Mouse (Mus musculus) embryo, embryonic 10 days (tissue): ENCODE measurements at regions not wholly inside any gene's neighbourhood (a gene's known extent, or its start where the extent isn't known, plus 50 kb on each side); places are given as distances from the start of the nearest gene placed in this dataset.
A peak's percentile ranks its signal among the peaks of the same experiment; 100 is the strongest.

ENCODE experiments used
- DNase-seq: peaks from one replicate; pipeline ENCODE4 v3.0.0-alpha.2; 2015; ENCODE audit warnings: low spot score

- DNase-seq: peak; percentile 6
These were observed 160.0 kb downstream of the Spata19 start for GRCm38 (mm10) chr9:27556315-27557225.

GRCm38 (mm10) chr9:27557886-27558285 is 161.3 kb downstream of the Spata19 start:
- DNase-seq: no peak

GRCm38 (mm10) chr9:27558286-27558685 is 161.7 kb downstream of the Spata19 start:
- no peak for DNase-seq

- no peak for DNase-seq
These were observed 171.9 kb downstream of the Spata19 start for GRCm38 (mm10) chr9:27568372-27569053.

- no peak for DNase-seq
These were observed 172.4 kb downstream of the Spata19 start for GRCm38 (mm10) chr9:27569054-27569387.

GRCm38 (mm10) chr9:27617096-27617839 is 173.3 kb upstream of the Opcml start:
- DNase-seq: no peak

GRCm38 (mm10) chr9:27634901-27635300 is 155.7 kb upstream of the Opcml start:
- DNase-seq: no peak

- no peak for DNase-seq
These were observed 150.0 kb upstream of the Opcml start for GRCm38 (mm10) chr9:27640611-27641010.

- no peak for DNase-seq
These were observed 147.3 kb upstream of the Opcml start for GRCm38 (mm10) chr9:27643312-27643711.

GRCm38 (mm10) chr9:27643916-27644315 is 146.7 kb upstream of the Opcml start:
- no peak for DNase-seq

- no peak for DNase-seq
These were observed 145.1 kb upstream of the Opcml start for GRCm38 (mm10) chr9:27645435-27645834.

- DNase-seq: no peak
These were observed 144.5 kb upstream of the Opcml start for GRCm38 (mm10) chr9:27646100-27646499.

- no peak for DNase-seq
These were observed 143.6 kb upstream of the Opcml start for GRCm38 (mm10) chr9:27646956-27647355.

- DNase-seq: no peak
These were observed 132.6 kb upstream of the Opcml start for GRCm38 (mm10) chr9:27658001-27658400.

GRCm38 (mm10) chr9:27661431-27662300 is 128.9 kb upstream of the Opcml start:
- no peak for DNase-seq

GRCm38 (mm10) chr9:27663230-27663629 is 127.3 kb upstream of the Opcml start:
- no peak for DNase-seq

- no peak for DNase-seq
These were observed 124.9 kb upstream of the Opcml start for GRCm38 (mm10) chr9:27665659-27666058.

- DNase-seq: peak; percentile 35
These were observed 120.4 kb upstream of the Opcml start for GRCm38 (mm10) chr9:27670032-27670740.

GRCm38 (mm10) chr9:27685325-27685724 is 105.2 kb upstream of the Opcml start:
- no peak for DNase-seq

GRCm38 (mm10) chr9:27691616-27692015 is 99.0 kb upstream of the Opcml start:
- no peak for DNase-seq

GRCm38 (mm10) chr9:27692751-27693150 is 97.8 kb upstream of the Opcml start:
- no peak for DNase-seq
